Mouse (Mus musculus) midbrain, embryonic 13.5 days (tissue): ENCODE data around the gene Wrap53. TPM values are rescaled to one million over a fixed set of nuclear protein-coding genes. Genes with fewer than 3 reads are reported as not detected.

Experiments
- ATAC-seq: fragments of 200-750 bp; cut with Nextera tagmentation; 2 replicates; pipeline ENCODE4 v1.8.0; 2017; ENCODE audit warnings: mild to moderate bottlenecking, moderate TSS enrichment, moderate library complexity
- H3K27ac ChIP-seq: fragments of 300-500 bp; sonication (generic); 2 replicates; pipeline ENCODE4 v1.5.1; 2015; ENCODE audit warnings: inconsistent platforms, mild to moderate bottlenecking, moderate library complexity
- H3K27me3 ChIP-seq: fragments of 300-500 bp; sonication (generic); 2 replicates; pipeline ENCODE4 v1.6.1; 2015; ENCODE audit warnings: mild to moderate bottlenecking, inconsistent platforms
- H3K36me3 ChIP-seq: fragments of 300-500 bp; sonication (generic); 2 replicates; pipeline ENCODE4 v1.6.1; 2015; ENCODE audit warnings: mild to moderate bottlenecking, inconsistent platforms
- H3K4me1 ChIP-seq: fragments of 300-500 bp; sonication (generic); replicated peaks from 2 replicates; pipeline ENCODE4 v1.6.1; 2015; ENCODE audit warnings: inconsistent platforms
- H3K4me2 ChIP-seq: fragments of 300-500 bp; sonication (generic); replicated peaks from 2 replicates; pipeline ENCODE4 v1.6.1; 2015; ENCODE audit warnings: moderate library complexity, mild to moderate bottlenecking, inconsistent platforms
- H3K4me3 ChIP-seq: fragments of 300-500 bp; sonication (generic); replicated peaks from 2 replicates; pipeline ENCODE4 v1.5.1; 2015; ENCODE audit warnings: mild to moderate bottlenecking, inconsistent platforms
- H3K9ac ChIP-seq: fragments of 300-500 bp; sonication (generic); replicated peaks from 2 replicates; pipeline ENCODE4 v1.6.1; 2015; ENCODE audit warnings: mild to moderate bottlenecking, inconsistent platforms
- H3K9me3 ChIP-seq: fragments of 300-500 bp; sonication (generic); 2 replicates; pipeline ENCODE4 v1.6.1; 2016; ENCODE audit warnings: mild to moderate bottlenecking, inconsistent platforms
- whole genome bisulfite sequencing: fragments of 180-500 bp; shearing (Covaris S2); methylation state at CpG from one replicate; pipeline ENCODE4 v1.1.7; 2015; 5-methylcytosine and 5-hydroxymethylcytosine counted together
- polyA plus RNA-seq: library from polyadenylated mRNA; unstranded; fragments of >200 nt; fragmentation: Nextera tagmentation; extraction: Ambion mirVana; gene quantifications from 2 replicates; pipeline ENCODE4 v1.2.1, GENCODE M21; 2015

The Wrap53 gene
- polyA plus RNA-seq, 1 experiment from 2014 or later, result 26.9 TPM

DNA sequence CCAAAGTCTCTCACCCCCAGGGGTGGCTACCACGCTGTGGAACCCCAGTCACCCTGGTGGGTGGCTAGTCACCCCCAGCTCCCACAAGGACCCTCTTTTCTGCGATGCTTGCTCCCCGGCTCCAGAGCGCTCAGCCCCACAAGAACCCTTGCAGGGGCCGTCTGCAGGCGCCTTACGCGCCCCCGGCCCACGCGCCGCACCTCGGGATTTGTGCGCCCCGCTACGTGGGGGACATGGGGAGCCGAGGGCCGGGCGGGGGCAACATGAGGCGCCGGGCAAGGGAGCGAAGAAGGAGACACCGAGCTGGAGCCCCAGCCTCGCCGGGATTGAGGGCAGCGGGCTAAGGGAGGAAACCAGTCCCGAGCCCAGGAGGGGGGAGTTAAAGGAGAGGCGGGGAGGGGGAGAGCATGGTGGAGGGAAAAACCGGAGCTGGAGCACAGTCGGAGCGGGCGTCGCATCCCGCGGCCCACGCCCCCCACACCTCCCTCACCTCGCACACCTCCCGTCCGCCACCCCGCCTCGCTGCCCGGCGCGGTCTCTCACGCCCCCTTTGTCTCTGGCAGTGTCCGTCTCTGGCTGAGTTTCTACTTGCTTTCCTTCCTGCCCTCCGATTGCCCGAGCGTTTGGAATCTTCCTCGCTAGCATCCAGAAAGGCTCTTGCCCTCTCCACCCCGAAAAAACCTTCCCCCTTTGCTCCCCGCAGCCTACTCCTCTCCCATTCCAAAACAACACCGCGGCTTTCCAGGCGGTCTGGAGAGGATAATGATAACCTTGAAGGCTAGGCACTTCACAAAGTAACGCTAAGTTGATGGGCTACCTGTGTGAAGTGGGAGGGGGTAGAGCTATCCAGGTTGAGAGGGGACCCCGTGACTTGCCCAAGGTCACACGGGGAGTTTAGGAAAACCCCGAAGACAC is 19.9 kb downstream of the Wrap53 start, which contains the start of gene Efnb3:
Efnb3 (minus strand) TSS at position 355 of the 915 bp plus-strand sequence.
- WGBS, result under 1% methylated on average over 54 of the region's 59 CpGs
- Histone ChIP-seq H3K27ac (peak within 1 kb of the TSS; percentile 92), H3K36me3 (peaks cover 41% of the 10 kb centered on the region), H3K9ac (peak within 1 kb of the TSS; percentile 99), H3K4me1 (peaks cover 70% of the 10 kb centered on the region), H3K9me3 (no peaks in the 10 kb centered on the region), H3K27me3 (no peaks in the 10 kb centered on the region), H3K4me2 (peak within 1 kb of the TSS; percentile 80), H3K4me3 (peak within 1 kb of the TSS; percentile 94)
- peak; percentile 73 for ATAC-seq

DNA sequence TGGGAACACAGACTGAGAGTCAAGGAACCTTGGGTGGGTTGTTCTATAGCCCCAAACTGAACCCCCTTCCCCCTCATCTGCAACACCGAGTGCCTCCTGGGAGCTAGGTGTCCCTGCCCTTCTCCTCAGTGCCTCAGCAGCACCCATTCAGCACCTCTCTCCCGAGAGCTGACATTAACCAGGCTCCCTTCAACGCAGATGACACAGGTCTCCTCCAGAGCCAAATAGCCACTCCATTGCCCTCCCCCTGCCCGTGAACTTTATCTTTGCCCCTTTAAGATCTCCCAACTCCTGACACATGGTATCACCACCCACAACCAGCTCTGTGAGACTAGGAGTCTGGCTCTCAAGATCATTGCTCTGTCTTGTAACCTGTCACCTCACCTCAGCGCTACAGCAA is 20.9 kb downstream of the Wrap53 start:
- 4% methylated on average over 5 of the region's 5 CpGs for WGBS
- peak overlapping the region; percentile 92 for H3K27ac ChIP-seq
- peaks cover 43% of the 10 kb centered on the region for H3K36me3 ChIP-seq
- H3K4me3 ChIP-seq, result peak overlapping the region; percentile 94
- ATAC-seq, result no peak
- H3K9ac ChIP-seq, result peak overlapping the region; percentile 99
- H3K4me2 ChIP-seq, result peak overlapping the region; percentile 80
- H3K27me3 ChIP-seq, result no peaks in the 10 kb centered on the region
- no peaks in the 10 kb centered on the region for H3K9me3 ChIP-seq
- peaks cover 79% of the 10 kb centered on the region for H3K4me1 ChIP-seq

DNA sequence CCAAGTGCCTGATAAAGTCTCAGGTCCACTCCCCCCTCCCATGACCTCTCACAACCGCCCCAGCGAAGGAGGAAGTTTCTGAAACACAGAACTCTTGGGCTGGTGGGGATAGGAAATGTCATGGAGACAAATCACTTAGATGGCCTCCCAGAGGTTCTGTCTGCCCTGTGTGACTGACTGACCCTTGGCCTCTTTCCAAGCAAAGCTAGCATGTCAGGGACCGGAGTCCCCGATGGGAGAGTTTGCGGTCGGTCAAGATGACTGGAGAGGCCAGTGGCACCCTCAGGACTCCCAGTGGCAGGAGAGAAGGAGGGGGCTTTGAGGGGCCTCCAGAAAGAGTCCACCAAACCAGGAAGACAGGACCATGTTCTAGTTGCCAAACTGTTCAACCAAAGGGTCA is 21.3 kb downstream of the Wrap53 start:
- Histone ChIP-seq H3K9ac (peak overlapping the region; percentile 99), H3K4me1 (peaks cover 83% of the 10 kb centered on the region), H3K27ac (peak overlapping the region; percentile 10; the same call in 1 of the 2 replicates), H3K9me3 (no peaks in the 10 kb centered on the region), H3K4me2 (peak overlapping the region; percentile 80), H3K4me3 (peak overlapping the region; percentile 94), H3K27me3 (no peaks in the 10 kb centered on the region), H3K36me3 (peaks cover 42% of the 10 kb centered on the region)
- ATAC-seq, result no peak
- WGBS, result 23% methylated on average over 6 of the region's 6 CpGs

- no peaks in the 10 kb centered on the region for H3K9me3 ChIP-seq
- WGBS, result 13% methylated on average over 14 of the region's 14 CpGs
- peak overlapping the region; percentile 99 for H3K9ac ChIP-seq
- H3K27ac ChIP-seq, result peak overlapping the region; percentile 59
- ATAC-seq, result no peak
- H3K27me3 ChIP-seq, result no peaks in the 10 kb centered on the region
- peak overlapping the region; percentile 94 for H3K4me3 ChIP-seq
- peaks cover 95% of the 10 kb centered on the region for H3K4me1 ChIP-seq
- peaks cover 31% of the 10 kb centered on the region for H3K36me3 ChIP-seq
- H3K4me2 ChIP-seq, result peak overlapping the region; percentile 80
These were observed 22.6 kb downstream of the Wrap53 start for GRCm38 (mm10) chr11:69557381-69557958.

GRCm38 (mm10) chr11:69554539-69555140 is 25.4 kb downstream of the Wrap53 start:
- H3K4me2 ChIP-seq, result no peak overlapping the region
- H3K27me3 ChIP-seq, result no peaks in the 10 kb centered on the region
- WGBS, result 85% methylated on average over 5 of the region's 5 CpGs
- ATAC-seq, result no peak
- peak overlapping the region; percentile 96 for H3K27ac ChIP-seq
- no peaks in the 10 kb centered on the region for H3K9me3 ChIP-seq
- H3K9ac ChIP-seq, result 0 out of 2 replicates have a peak overlapping the region, but pooled peaks have one; percentile 12
- no peak overlapping the region for H3K4me3 ChIP-seq
- H3K4me1 ChIP-seq, result peaks cover 86% of the 10 kb centered on the region
- H3K36me3 ChIP-seq, result peaks cover 26% of the 10 kb centered on the region

DNA sequence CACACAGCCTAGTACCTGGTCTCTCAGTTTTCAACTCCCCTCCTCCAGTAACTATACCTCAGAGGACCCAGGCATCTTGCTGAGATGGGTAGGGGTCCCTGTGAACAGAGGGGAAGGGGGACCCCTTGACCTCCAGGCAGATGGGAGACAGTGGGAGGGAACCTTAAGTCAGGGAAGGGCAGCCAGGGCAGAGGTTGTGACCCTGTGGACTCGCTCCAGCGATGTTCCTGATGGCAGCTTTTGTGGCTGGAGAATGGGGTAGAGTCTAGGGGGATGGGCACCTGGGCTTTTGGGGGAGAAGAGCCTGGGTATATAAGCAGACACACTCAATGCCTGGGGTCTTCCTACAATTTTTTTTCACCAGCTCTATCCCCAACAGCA is 26.7 kb downstream of the Wrap53 start:
- Histone ChIP-seq H3K27me3 (no peaks in the 10 kb centered on the region; the same call in 1 of the 2 replicates), H3K9me3 (no peaks in the 10 kb centered on the region), H3K9ac (peak overlapping the region; percentile 59), H3K36me3 (peaks cover 26% of the 10 kb centered on the region), H3K27ac (peak overlapping the region; percentile 96), H3K4me3 (peak overlapping the region; percentile 18; the same call in 1 of the 2 replicates), H3K4me1 (peaks cover 86% of the 10 kb centered on the region), H3K4me2 (peak overlapping the region; percentile 52)
- WGBS, result 7% methylated on average over 2 of the region's 2 CpGs
- ATAC-seq, result no peak

GRCm38 (mm10) chr11:69552622-69553340 is 27.3 kb downstream of the Wrap53 start:
- Histone ChIP-seq H3K4me2 (peak overlapping the region; percentile 52), H3K4me1 (peaks cover 86% of the 10 kb centered on the region), H3K9ac (peak overlapping the region; percentile 59), H3K27me3 (no peaks in the 10 kb centered on the region; the same call in 1 of the 2 replicates), H3K4me3 (peak overlapping the region; percentile 18), H3K36me3 (peaks cover 26% of the 10 kb centered on the region), H3K27ac (peak overlapping the region; percentile 96), H3K9me3 (no peaks in the 10 kb centered on the region)
- WGBS, result 10% methylated on average over 14 of the region's 14 CpGs
- peak; percentile 89 for ATAC-seq

DNA sequence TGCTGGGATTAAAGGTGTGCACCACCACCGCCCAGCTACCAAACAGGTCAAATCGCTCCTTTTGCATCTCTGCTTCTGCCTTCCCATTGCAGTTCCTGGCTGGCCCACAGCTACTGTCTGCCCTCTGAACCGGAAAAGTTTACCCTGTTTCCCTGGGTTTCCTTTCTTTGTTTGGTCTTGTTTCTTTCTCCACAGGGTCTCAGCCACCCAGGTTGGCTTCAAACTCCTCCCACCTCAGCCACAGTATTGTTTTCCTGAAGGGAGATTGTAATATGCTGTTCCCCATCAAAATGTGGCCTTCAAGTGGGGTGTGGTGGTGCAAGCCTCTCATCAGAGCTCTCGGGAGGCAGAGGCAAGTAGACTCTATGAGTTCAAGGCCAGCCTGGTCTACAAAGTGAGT is 28.7 kb downstream of the Wrap53 start:
- no peak for ATAC-seq
- Histone ChIP-seq H3K4me2 (no peak overlapping the region), H3K4me3 (no peak overlapping the region), H3K27me3 (no peaks in the 10 kb centered on the region; the same call in 1 of the 2 replicates), H3K36me3 (peaks cover 22% of the 10 kb centered on the region), H3K9me3 (no peaks in the 10 kb centered on the region), H3K27ac (no peak overlapping the region), H3K4me1 (peaks cover 86% of the 10 kb centered on the region), H3K9ac (no peak overlapping the region)
- 50% methylated on average over 4 of the region's 4 CpGs for WGBS

DNA sequence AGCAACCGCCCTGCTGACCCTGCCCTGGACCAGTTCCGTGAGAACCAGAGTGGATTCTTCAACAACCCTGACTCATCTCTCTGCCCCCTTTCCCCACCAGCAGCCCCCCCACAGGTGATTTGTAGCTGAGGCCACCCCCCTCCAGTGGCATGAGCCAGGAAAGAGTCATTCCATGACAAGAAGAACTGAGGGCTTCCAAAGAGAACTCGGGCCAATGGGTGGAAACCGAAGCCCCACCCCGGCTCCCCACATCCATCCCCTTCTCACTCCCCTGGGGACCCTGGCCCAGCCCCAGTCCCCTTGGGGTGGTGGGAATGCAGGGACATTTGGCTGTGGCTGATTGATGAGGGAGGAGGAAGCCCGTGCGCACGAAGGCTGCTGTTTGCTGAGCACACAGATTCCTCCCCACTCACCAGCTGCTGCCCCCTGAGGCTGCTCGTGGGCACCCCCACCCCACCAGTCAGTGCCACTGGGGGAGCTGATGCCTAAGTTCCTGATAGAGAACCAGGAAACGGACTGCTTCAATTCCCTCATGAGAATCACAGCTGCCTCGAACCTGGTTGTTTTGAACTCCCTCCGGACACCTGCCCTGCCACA is 30.9 kb downstream of the Wrap53 start, which contains the start of gene Dnah2:
Dnah2 (minus strand) TSS at position 51 of the 597 bp plus-strand sequence.
- Histone ChIP-seq H3K4me2 (peak within 1 kb of the TSS; percentile 83; the same call in 1 of the 2 replicates), H3K9me3 (no peaks in the 10 kb centered on the region), H3K27ac (peak within 1 kb of the TSS; percentile 93), H3K36me3 (0 out of 2 replicates have a peak, but pooled peaks cover under 1% of the 10 kb centered on the region), H3K4me3 (no peak within 1 kb of the TSS), H3K9ac (peak within 1 kb of the TSS; percentile 36; the same call in 1 of the 2 replicates), H3K27me3 (no peaks in the 10 kb centered on the region; the same call in 1 of the 2 replicates), H3K4me1 (peaks cover 79% of the 10 kb centered on the region)
- 47% methylated on average over 12 of the region's 12 CpGs for WGBS
- ATAC-seq, result no peak

DNA sequence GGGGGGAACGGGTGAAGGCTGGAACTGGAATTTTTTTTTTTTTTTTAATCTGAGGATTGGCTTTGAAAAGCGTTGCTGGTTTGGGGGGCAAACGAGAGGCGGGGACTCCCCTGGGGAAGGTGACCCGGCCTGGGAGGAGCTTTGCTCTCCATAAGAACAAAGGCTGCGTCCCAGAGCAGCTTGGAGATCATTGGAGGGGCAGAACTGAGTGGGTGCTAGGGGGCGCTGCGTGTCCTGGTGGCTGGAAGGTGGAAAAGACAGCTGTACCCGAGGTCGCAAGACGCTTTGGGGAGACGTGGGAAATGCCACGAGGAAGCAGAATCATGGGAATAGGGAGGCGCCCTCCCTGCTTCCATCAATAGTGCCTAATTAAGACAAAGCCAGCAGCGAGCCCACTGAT is 33.0 kb downstream of the Wrap53 start:
- Histone ChIP-seq H3K27ac (peak overlapping the region; percentile 93), H3K36me3 (no peaks in the 10 kb centered on the region), H3K9me3 (no peaks in the 10 kb centered on the region), H3K4me3 (peak overlapping the region; percentile 44), H3K9ac (peak overlapping the region; percentile 70), H3K4me1 (peaks cover 70% of the 10 kb centered on the region), H3K4me2 (peak overlapping the region; percentile 83), H3K27me3 (no peaks in the 10 kb centered on the region; the same call in 1 of the 2 replicates)
- 4% methylated on average over 15 of the region's 15 CpGs for WGBS
- ATAC-seq, result peak; percentile 22; the same call in 1 of the 2 replicates
